Mouse (Mus musculus): ENCODE results near the gene Kcnj12. TPM values are rescaled to one million over a fixed set of nuclear protein-coding genes. Genes with fewer than 3 reads are reported as not detected.
A peak's percentile ranks its signal among the peaks of the same experiment; 100 is the strongest.

The Kcnj12 gene
- total and polyA plus RNA-seq, 3 experiments = 26.7 to 35.7 (median 29.5) TPM

GRCm38 (mm10) chr11:61036639-61037038, 14.3 kb downstream of the Kcnj12 start:
- 95% methylated on average over 9 of the region's 9 CpGs for WGBS
- H3K79me2 ChIP-seq (replicated peaks; ENCODE audit: control insufficient read depth, insufficient read depth, low read length) = no peaks in the 10 kb centered on the region; the same call in 1 of the 2 replicates
- intact Hi-C loops (cut with DNase I) = no loop called here

DNA sequence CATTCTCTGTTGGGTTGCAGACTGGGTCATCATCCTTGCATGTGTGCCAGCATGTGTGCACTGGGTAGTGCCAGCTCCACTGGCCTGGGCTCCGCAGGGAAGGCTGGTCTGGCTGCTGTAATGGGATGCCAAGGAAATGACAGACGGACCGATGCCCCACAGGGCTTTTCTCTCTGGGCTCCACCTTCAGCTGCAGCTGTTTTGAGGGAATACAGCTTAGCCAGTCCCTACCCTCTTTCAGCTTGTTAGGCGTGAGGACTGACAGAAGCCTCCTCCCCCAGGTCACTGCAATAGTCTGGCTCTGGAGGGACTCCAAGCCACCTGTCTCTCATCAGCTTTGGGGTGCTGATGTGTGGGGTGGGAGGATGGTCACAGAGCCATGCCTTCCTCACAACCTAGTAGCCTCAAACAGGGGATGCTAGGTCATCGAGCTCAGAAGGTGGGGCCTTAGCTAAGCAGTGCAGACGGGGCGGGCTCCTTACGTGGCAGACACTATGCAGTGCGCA, 16.0 kb downstream of the Kcnj12 start:
- H3K4me1 ChIP-seq (ENCODE audit: control insufficient read depth, insufficient read depth, low read length) = peaks cover 8% of the 10 kb centered on the region; the same call in 1 of the 2 replicates
- H3K79me2 ChIP-seq (replicated peaks; ENCODE audit: control insufficient read depth, insufficient read depth, low read length) = no peaks in the 10 kb centered on the region
- DNase-seq = peak; percentile 20 to 39
- H3K4me3 ChIP-seq = no peak overlapping the region
- no peak overlapping the region for H3K27ac ChIP-seq
- WGBS = 48% methylated on average over 9 of the region's 9 CpGs
- H3K9ac ChIP-seq (ENCODE audit: low read depth, low read length) = no peak overlapping the region
- no peaks in the 10 kb centered on the region for H3K27me3 ChIP-seq (ENCODE audit: control insufficient read depth, insufficient read depth, low read length)
- H3K36me3 ChIP-seq (ENCODE audit: control insufficient read depth, insufficient read depth, low read length) = no peaks in the 10 kb centered on the region
- 0 out of 2 replicates have a peak, but pooled peaks have one; percentile 45 for TF ChIP-seq EP300 (IDR thresholded peaks at IDR 0.05; ENCODE audit: insufficient read depth, low read depth, low read length)
- TF ChIP-seq POLR2A (IDR thresholded peaks at IDR 0.05; ENCODE audit: insufficient read depth, low read depth, low read length) = no peak
- intact Hi-C loops (cut with DNase I) = no loop called here

More at GRCm38 (mm10) chr11:61036639-61037038, 14.3 kb downstream of the Kcnj12 start:
- H3K36me3 ChIP-seq (ENCODE audit: control insufficient read depth, insufficient read depth, low read length) = no peaks in the 10 kb centered on the region
- TF ChIP-seq CTCF (IDR thresholded peaks at IDR 0.05) (no peak), EP300 (IDR thresholded peaks at IDR 0.05; ENCODE audit: insufficient read depth, low read depth, low read length) (no peak), POLR2A (IDR thresholded peaks at IDR 0.05; ENCODE audit: insufficient read depth, low read depth, low read length) (no peak)
- no peaks in the 10 kb centered on the region for H3K27me3 ChIP-seq (ENCODE audit: control insufficient read depth, insufficient read depth, low read length)
- no peak overlapping the region for H3K9ac ChIP-seq (ENCODE audit: low read depth, low read length)
- peak in 1 of 2 experiments; percentile 9 for DNase-seq
- H3K27ac ChIP-seq = no peak overlapping the region
- no peak overlapping the region for H3K4me3 ChIP-seq
- peaks cover 5% of the 10 kb centered on the region for H3K4me1 ChIP-seq (ENCODE audit: control insufficient read depth, insufficient read depth, low read length)

- Histone ChIP-seq H3K79me2 (replicated peaks; ENCODE audit: control insufficient read depth, insufficient read depth, low read length) (no peaks in the 10 kb centered on the region), H3K4me1 (ENCODE audit: control insufficient read depth, insufficient read depth, low read length) (peaks cover 9% of the 10 kb centered on the region; the same call in 1 of the 2 replicates), H3K27ac (no peak overlapping the region), H3K36me3 (ENCODE audit: control insufficient read depth, insufficient read depth, low read length) (no peaks in the 10 kb centered on the region), H3K27me3 (ENCODE audit: control insufficient read depth, insufficient read depth, low read length) (no peaks in the 10 kb centered on the region), H3K9ac (ENCODE audit: low read depth, low read length) (no peak overlapping the region), H3K4me3 (no peak overlapping the region)
- DNase-seq = no peak
- intact Hi-C loops (cut with DNase I) = loop anchor here (5.0 kb wide), 1 partner anchor 89 kb away; no protein-coding TSS in a partner anchor
- 83% methylated on average over 11 of the region's 11 CpGs for WGBS
- peak; percentile 37 for TF ChIP-seq CTCF (IDR thresholded peaks at IDR 0.05)
- no peak for TF ChIP-seq EP300 (IDR thresholded peaks at IDR 0.05; ENCODE audit: insufficient read depth, low read depth, low read length)
These were observed 18.7 kb downstream of the Kcnj12 start for GRCm38 (mm10) chr11:61040856-61041652.

- H3K4me1 ChIP-seq (ENCODE audit: control insufficient read depth, insufficient read depth, low read length) = peaks cover 9% of the 10 kb centered on the region; the same call in 1 of the 2 replicates
- no peak overlapping the region for H3K9ac ChIP-seq (ENCODE audit: low read depth, low read length)
- no peaks in the 10 kb centered on the region for H3K36me3 ChIP-seq (ENCODE audit: control insufficient read depth, insufficient read depth, low read length)
- WGBS = 14% methylated on average over 8 of the region's 8 CpGs
- no peak overlapping the region for H3K4me3 ChIP-seq
- intact Hi-C loops (cut with DNase I) = loop anchor here (5.0 kb wide), 1 partner anchor 90 kb away; no protein-coding TSS in a partner anchor
- no peaks in the 10 kb centered on the region for H3K27me3 ChIP-seq (ENCODE audit: control insufficient read depth, insufficient read depth, low read length)
- H3K79me2 ChIP-seq (replicated peaks; ENCODE audit: control insufficient read depth, insufficient read depth, low read length) = no peaks in the 10 kb centered on the region
- DNase-seq = no peak
- TF ChIP-seq POLR2A (IDR thresholded peaks at IDR 0.05; ENCODE audit: insufficient read depth, low read depth, low read length) = no peak
- TF ChIP-seq CTCF (IDR thresholded peaks at IDR 0.05) = no peak
- no peak for TF ChIP-seq EP300 (IDR thresholded peaks at IDR 0.05; ENCODE audit: insufficient read depth, low read depth, low read length)
- H3K27ac ChIP-seq = no peak overlapping the region
These were observed 20.2 kb downstream of the Kcnj12 start for GRCm38 (mm10) chr11:61042593-61042992.

GRCm38 (mm10) chr11:61043055-61043992, 21.0 kb downstream of the Kcnj12 start:
- Histone ChIP-seq H3K9ac (ENCODE audit: low read depth, low read length) (no peak overlapping the region), H3K27me3 (ENCODE audit: control insufficient read depth, insufficient read depth, low read length) (no peaks in the 10 kb centered on the region), H3K4me3 (no peak overlapping the region), H3K36me3 (ENCODE audit: control insufficient read depth, insufficient read depth, low read length) (no peaks in the 10 kb centered on the region), H3K4me1 (ENCODE audit: control insufficient read depth, insufficient read depth, low read length) (peaks cover 9% of the 10 kb centered on the region; the same call in 1 of the 2 replicates), H3K79me2 (replicated peaks; ENCODE audit: control insufficient read depth, insufficient read depth, low read length) (no peaks in the 10 kb centered on the region), H3K27ac (no peak overlapping the region)
- WGBS = 65% methylated on average over 12 of the region's 12 CpGs
- no peak for DNase-seq
- intact Hi-C loops (cut with DNase I) = loop anchor here (5.0 kb wide), 1 partner anchor 91 kb away; no protein-coding TSS in a partner anchor
- no peak for TF ChIP-seq POLR2A (IDR thresholded peaks at IDR 0.05; ENCODE audit: insufficient read depth, low read depth, low read length)
- TF ChIP-seq CTCF (IDR thresholded peaks at IDR 0.05) = peak; percentile 69
- TF ChIP-seq EP300 (IDR thresholded peaks at IDR 0.05; ENCODE audit: insufficient read depth, low read depth, low read length) = no peak
